Mouse (Mus musculus): ENCODE measurements around the gene Alpl. TPM values are rescaled to one million over a fixed set of nuclear protein-coding genes. Genes with fewer than 3 reads are reported as not detected.

Alpl gene
- total RNA-seq, 2 experiments from 2014 or later = 4.4 to 55.1 TPM

DNA sequence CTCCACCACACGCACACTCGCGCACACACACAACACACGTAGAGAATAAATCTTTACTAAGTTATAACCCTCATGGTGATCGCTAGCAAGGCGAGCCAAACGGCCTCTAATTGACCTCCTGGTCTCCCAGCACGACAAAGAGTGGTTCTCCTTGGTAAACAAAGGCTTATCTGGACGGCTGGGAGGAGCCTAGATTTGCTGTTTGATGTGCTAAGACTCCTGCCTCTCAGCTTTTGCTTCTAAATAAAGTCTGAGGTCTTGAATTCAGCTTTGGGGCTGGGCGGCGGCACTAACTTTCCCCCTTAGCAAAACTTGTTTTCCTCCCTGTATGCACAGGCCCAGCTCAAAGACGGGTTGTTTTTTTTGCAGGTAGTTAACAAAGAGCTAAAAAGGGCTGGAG lies 5.0 kb upstream of the Alpl start:
- no peak for DNase-seq

- peak; percentile 83 to 87 for DNase-seq
Measured at GRCm38 (mm10) chr4:137800324-137800723, 4.1 kb upstream of the Alpl start.

DNA sequence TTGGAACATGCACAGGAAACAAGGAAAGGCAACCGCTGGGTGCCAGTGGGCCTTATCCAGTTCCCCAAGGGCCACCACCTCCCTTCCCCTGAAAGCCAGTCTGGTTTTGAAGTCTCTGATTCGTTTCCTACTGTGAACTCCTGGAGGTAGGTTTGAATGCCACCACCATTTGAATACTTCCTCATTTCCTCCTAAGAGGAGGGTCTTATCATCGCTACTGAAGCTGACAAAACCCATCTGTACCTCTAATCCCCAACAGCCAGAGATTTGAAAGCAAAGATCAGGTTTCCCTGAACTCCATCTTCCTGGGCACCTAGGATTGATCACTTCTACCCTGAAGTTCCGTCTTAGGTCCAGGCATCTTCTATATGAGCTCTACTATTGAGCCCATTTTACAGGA lies 854 bp upstream of the Alpl start:
- DNase-seq = no peak

DNA sequence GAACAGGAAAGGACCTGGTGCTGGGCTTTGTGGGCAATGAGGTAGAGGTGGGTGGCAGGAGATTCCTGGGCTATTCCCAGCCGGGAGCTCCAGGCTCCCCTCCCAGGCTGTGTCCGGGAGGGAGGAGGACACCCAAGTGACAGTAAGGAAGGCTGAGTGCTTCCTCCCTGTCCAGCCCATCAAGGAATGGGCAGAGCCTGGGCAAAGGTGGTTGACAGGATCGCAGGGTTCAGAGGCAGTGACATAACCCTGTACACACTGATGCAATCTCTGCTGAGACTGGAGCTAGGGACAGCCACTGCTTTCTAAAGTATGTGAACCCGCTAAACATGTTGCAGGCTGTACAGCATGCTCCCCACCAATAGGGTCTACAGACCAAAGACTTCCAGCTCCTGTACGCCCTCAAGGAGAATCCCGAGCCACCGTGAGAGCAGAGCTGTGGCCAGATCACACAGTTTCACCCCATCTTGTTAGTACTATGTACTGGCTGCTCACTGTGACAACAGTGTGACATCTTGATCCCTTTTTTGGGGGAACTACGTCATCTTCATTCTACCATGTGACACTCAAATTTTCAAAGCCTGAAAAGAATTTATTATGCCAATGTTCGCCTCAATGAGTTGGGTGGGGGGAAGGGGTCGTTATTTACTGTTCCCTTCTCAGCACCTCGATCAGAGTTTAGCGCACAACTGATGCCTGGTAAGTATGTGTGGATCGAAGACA lies 1.8 kb downstream of the Alpl start:
- DNase-seq = no peak

GRCm38 (mm10) chr4:137793611-137794010 lies 2.6 kb downstream of the Alpl start:
- DNase-seq = no peak

DNA sequence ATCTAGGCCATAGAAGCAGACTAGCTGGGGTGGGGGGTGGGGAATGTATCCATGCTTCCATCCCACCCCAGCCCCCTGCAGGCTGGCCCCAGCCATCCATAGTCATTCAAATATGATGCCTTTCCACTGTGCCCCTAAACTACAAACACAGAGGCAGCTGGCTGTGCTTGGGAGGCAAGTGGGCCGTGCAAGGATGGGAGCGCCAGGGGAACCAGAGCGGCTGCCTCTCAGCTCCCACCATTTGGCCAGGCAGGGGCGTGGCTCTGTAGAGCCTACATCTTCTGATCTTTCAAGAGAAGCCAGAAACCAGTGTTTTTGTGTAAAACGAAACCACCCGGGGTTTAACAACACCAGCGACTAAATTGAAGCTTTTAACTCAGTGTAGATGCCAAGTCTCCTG lies 4.7 kb downstream of the Alpl start:
- no peak for DNase-seq

- DNase-seq = no peak
Measured at GRCm38 (mm10) chr4:137790981-137791380, 5.2 kb downstream of the Alpl start.

- peak in 1 of 2 experiments; percentile 48 for DNase-seq
Measured at GRCm38 (mm10) chr4:137788511-137789049, 7.6 kb downstream of the Alpl start.

- DNase-seq = no peak
Measured at GRCm38 (mm10) chr4:137787589-137788289, 8.4 kb downstream of the Alpl start.

DNA sequence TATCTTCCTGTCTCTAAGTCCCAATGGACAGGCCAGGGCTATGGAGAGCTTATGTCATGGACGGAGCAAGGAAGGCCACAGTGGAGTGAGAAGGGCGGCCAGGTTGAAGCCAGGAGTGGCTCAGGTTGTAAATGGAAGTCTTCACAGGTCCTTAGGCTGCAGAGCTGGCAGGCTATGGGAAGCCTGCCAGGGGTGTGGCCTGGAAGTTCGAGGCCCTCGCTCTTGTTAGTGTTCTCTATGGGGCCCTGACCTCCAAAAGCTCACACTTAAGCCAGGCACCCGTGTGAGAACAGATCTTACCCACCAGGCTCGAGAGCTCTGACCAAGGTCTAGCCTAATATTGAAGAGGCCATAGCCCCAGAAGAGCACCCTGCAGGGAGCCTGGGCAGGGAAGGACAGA lies 9.7 kb downstream of the Alpl start:
- DNase-seq = no peak

DNA sequence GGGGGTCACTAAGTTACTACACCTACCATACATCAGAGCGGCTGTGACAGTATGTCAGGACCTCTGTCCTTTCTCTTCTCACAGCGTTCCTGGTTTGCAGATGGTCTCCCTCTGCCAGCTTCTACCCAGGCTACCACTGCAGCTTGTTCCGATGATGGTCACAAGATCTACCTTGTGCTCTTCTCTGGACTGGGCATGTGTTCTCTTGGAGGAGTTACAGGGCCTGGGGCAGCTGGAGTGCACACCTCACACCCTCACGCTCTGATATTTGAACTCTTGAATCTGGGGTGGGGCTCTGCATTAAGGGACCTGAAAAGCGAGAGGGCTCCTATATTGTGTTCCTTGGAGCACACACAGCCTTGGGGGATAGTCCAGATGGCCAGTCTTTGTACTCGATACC lies 10.9 kb downstream of the Alpl start:
- DNase-seq = no peak

GRCm38 (mm10) chr4:137784741-137785140 lies 11.4 kb downstream of the Alpl start:
- no peak for DNase-seq

DNA sequence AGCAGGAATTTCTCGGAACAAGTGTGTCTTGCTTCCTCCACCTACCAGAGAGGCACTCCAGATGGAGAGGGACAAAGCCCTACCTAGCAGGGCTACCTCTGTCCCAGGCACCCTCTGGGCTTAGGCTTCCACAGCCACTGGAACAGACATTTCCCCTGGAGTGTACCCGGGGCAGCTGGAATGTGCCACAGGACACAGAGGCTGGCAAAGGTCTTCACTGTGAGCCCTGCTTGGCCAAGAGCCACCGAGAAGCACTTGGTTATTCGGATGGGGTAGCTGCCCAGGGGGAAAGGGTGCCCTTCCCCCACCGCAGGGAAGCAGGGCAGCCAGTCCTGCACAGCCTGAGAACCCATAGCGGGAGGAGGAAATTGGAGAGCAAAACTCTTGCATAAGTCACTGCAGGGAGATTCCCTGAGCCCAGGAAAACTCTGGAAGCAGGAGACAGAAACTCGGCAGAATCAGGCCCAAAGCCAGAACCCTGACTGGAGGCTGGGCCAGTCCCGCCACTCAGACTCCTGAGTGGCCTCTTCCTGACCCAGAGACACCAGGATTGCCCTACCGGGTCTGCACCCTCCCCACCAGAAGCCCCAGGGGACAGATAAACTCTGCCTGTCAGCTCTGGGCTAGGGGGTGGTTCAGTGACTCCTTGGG lies 12.5 kb downstream of the Alpl start:
- DNase-seq = peak; percentile 46 to 67

- DNase-seq = peak in 1 of 2 experiments; percentile 32
Measured at GRCm38 (mm10) chr4:137781949-137782348, 14.2 kb downstream of the Alpl start.

GRCm38 (mm10) chr4:137780986-137781385 lies 15.2 kb downstream of the Alpl start:
- no peak for DNase-seq

- DNase-seq = no peak
Measured at GRCm38 (mm10) chr4:137778397-137779184, 17.6 kb downstream of the Alpl start.

- no peak for DNase-seq
Measured at GRCm38 (mm10) chr4:137777866-137778265, 18.3 kb downstream of the Alpl start.

GRCm38 (mm10) chr4:137774505-137774904 lies 21.7 kb downstream of the Alpl start:
- DNase-seq = no peak

DNA sequence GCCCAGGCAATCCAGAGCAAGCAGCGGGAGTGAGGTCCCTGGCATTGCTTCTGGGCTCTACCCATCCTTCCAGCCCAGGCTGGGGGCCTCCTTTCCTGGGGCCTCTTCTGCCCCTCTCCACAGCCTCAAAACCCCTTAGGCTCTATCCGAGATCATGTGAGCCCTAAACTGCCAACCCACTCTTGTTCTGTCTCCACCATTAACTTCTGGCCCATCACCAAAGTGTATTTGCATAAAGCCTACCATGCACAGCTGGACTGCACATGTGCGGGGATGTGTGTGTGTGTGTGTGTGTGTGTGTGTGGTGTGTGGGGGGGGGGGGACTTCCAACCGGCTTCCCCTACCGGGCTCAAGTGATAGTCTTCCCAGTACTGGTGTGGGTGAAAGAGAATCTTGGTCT lies 22.2 kb downstream of the Alpl start:
- DNase-seq = no peak

GRCm38 (mm10) chr4:137773369-137773899 lies 22.8 kb downstream of the Alpl start:
- DNase-seq = peak; percentile 47 to 77

- DNase-seq = no peak
Measured at GRCm38 (mm10) chr4:137772438-137773056, 23.6 kb downstream of the Alpl start.
